Mouse (Mus musculus) hindbrain, embryonic 16.5 days (tissue): ENCODE data around the gene Ccl7. TPM values are rescaled to one million over a fixed set of nuclear protein-coding genes. Genes with fewer than 3 reads are reported as not detected.

Experiments used
- ATAC-seq: fragments of 200-750 bp; cut with Nextera tagmentation; 2 replicates; pipeline ENCODE4 v1.8.0; 2017; ENCODE audit warnings: moderate TSS enrichment, moderate library complexity
- H3K27ac ChIP-seq: fragments of 300-500 bp; sonication (generic); 2 replicates; pipeline ENCODE4 v1.5.1; 2014; ENCODE audit warnings: low read depth, mild to moderate bottlenecking, control low read depth, low read length, moderate library complexity
- H3K27me3 ChIP-seq: fragments of 300-500 bp; sonication (generic); replicated peaks from 2 replicates; pipeline ENCODE4 v1.6.1; 2014; ENCODE audit warnings: low read length; ENCODE audit not compliant: control insufficient read depth, insufficient read depth
- H3K36me3 ChIP-seq: fragments of 300-500 bp; sonication (generic); 2 replicates; pipeline ENCODE4 v1.6.1; 2014; ENCODE audit warnings: mild to moderate bottlenecking, low read length, moderate library complexity, mixed read lengths; ENCODE audit not compliant: control insufficient read depth, insufficient read depth
- H3K4me1 ChIP-seq: fragments of 300-500 bp; sonication (generic); 2 replicates; pipeline ENCODE4 v1.6.1; 2014; ENCODE audit warnings: low read depth, low read length; ENCODE audit not compliant: control insufficient read depth, insufficient read depth
- H3K4me2 ChIP-seq: fragments of 300-500 bp; sonication (generic); 2 replicates; pipeline ENCODE4 v1.6.1; 2014; ENCODE audit warnings: mild to moderate bottlenecking, low read length, control low read depth, moderate library complexity
- H3K4me3 ChIP-seq: fragments of 300-500 bp; sonication (generic); 2 replicates; pipeline ENCODE4 v1.5.1; 2014; ENCODE audit warnings: mild to moderate bottlenecking, low read length, control low read depth, moderate library complexity
- H3K9ac ChIP-seq: fragments of 300-500 bp; sonication (generic); 2 replicates; pipeline ENCODE4 v1.6.1; 2014; ENCODE audit warnings: low read depth, mild to moderate bottlenecking, control low read depth, low read length, moderate library complexity
- H3K9me3 ChIP-seq: fragments of 300-500 bp; sonication (generic); 2 replicates; pipeline ENCODE4 v1.6.1; 2014; ENCODE audit warnings: mild to moderate bottlenecking, low read length, moderate library complexity; ENCODE audit not compliant: control insufficient read depth
- WGBS: fragments of 180-500 bp; shearing (Covaris S2); extraction: QIAGEN DNeasy Blood & Tissue Kit; methylation state at CpG from one replicate; pipeline ENCODE4 v1.1.7; 2014; 5-methylcytosine and 5-hydroxymethylcytosine counted together
- polyA plus RNA-seq: library from polyadenylated mRNA; unstranded; fragments of >200 nt; fragmentation: Nextera tagmentation; extraction: Ambion mirVana; gene quantifications from 2 replicates; pipeline ENCODE4 v1.2.1, GENCODE M21; 2015

Ccl7 gene
- polyA plus RNA-seq, 1 experiment from 2014 or later = 0.79 TPM

- H3K36me3 ChIP-seq = no peaks in the 10 kb centered on the region
- 51% methylated on average over 6 of the region's 6 CpGs for WGBS
- no peaks in the 10 kb centered on the region for H3K27me3 ChIP-seq
- no peak overlapping the region for H3K9ac ChIP-seq
- H3K4me1 ChIP-seq = no peaks in the 10 kb centered on the region
- H3K27ac ChIP-seq = no peak overlapping the region
- H3K4me2 ChIP-seq = no peak overlapping the region
- H3K4me3 ChIP-seq = no peak overlapping the region
- no peaks in the 10 kb centered on the region for H3K9me3 ChIP-seq
- no peak for ATAC-seq
Observed at GRCm38 (mm10) chr11:82047746-82048415, 2.4 kb downstream of the Ccl7 start.

GRCm38 (mm10) chr11:82053849-82054248 is 8.3 kb downstream of the Ccl7 start:
- no peaks in the 10 kb centered on the region for H3K36me3 ChIP-seq
- no peak overlapping the region for H3K9ac ChIP-seq
- no peaks in the 10 kb centered on the region for H3K27me3 ChIP-seq
- H3K27ac ChIP-seq = no peak overlapping the region
- H3K9me3 ChIP-seq = no peaks in the 10 kb centered on the region
- H3K4me3 ChIP-seq = no peak overlapping the region
- no peaks in the 10 kb centered on the region for H3K4me1 ChIP-seq
- no peak overlapping the region for H3K4me2 ChIP-seq
- no peak for ATAC-seq
- WGBS = 88% methylated on average over 7 of the region's 7 CpGs

GRCm38 (mm10) chr11:82057646-82058045 is 12.1 kb downstream of the Ccl7 start, which contains the start of gene Ccl11:
Gene Ccl11 (plus strand): TSS chr11:82057823.
- no peak within 1 kb of the TSS for H3K4me3 ChIP-seq
- WGBS = 78% methylated on average over 6 of the region's 6 CpGs

GRCm38 (mm10) chr11:82062226-82062625 is 16.7 kb downstream of the Ccl7 start:
- H3K4me1 ChIP-seq = no peaks in the 10 kb centered on the region
- H3K9me3 ChIP-seq = no peaks in the 10 kb centered on the region
- H3K27me3 ChIP-seq = no peaks in the 10 kb centered on the region
- no peak overlapping the region for H3K9ac ChIP-seq
- WGBS = 83% methylated on average over 3 of the region's 3 CpGs
- no peak overlapping the region for H3K4me2 ChIP-seq
- H3K27ac ChIP-seq = no peak overlapping the region
- no peak overlapping the region for H3K4me3 ChIP-seq
- ATAC-seq = no peak
- no peaks in the 10 kb centered on the region for H3K36me3 ChIP-seq

More at GRCm38 (mm10) chr11:82057646-82058045, 12.1 kb downstream of the Ccl7 start, which contains the start of gene Ccl11:
- no peak for ATAC-seq
- H3K27ac ChIP-seq = no peak within 1 kb of the TSS
- H3K36me3 ChIP-seq = no peaks in the 10 kb centered on the region
- H3K9me3 ChIP-seq = no peaks in the 10 kb centered on the region
- no peak within 1 kb of the TSS for H3K4me2 ChIP-seq
- H3K4me1 ChIP-seq = no peaks in the 10 kb centered on the region
- no peaks in the 10 kb centered on the region for H3K27me3 ChIP-seq
- H3K9ac ChIP-seq = no peak within 1 kb of the TSS

GRCm38 (mm10) chr11:82063454-82063853 is 17.9 kb downstream of the Ccl7 start:
- WGBS = 79% methylated on average over 2 of the region's 2 CpGs
- ATAC-seq = no peak
- Histone ChIP-seq H3K9ac (no peak overlapping the region), H3K36me3 (no peaks in the 10 kb centered on the region), H3K4me1 (no peaks in the 10 kb centered on the region), H3K27ac (no peak overlapping the region), H3K27me3 (no peaks in the 10 kb centered on the region), H3K9me3 (no peaks in the 10 kb centered on the region), H3K4me2 (no peak overlapping the region), H3K4me3 (no peak overlapping the region)

GRCm38 (mm10) chr11:82066953-82067571 is 21.6 kb downstream of the Ccl7 start:
- Histone ChIP-seq H3K4me2 (no peak overlapping the region), H3K9me3 (no peaks in the 10 kb centered on the region), H3K9ac (no peak overlapping the region), H3K27me3 (no peaks in the 10 kb centered on the region), H3K36me3 (no peaks in the 10 kb centered on the region), H3K4me3 (no peak overlapping the region), H3K4me1 (no peaks in the 10 kb centered on the region), H3K27ac (no peak overlapping the region)
- ATAC-seq = no peak
- 79% methylated on average over 7 of the region's 7 CpGs for WGBS

- Histone ChIP-seq H3K36me3 (no peaks in the 10 kb centered on the region), H3K27ac (no peak overlapping the region), H3K27me3 (no peaks in the 10 kb centered on the region), H3K9ac (no peak overlapping the region), H3K4me1 (no peaks in the 10 kb centered on the region), H3K4me2 (no peak overlapping the region), H3K9me3 (no peaks in the 10 kb centered on the region), H3K4me3 (no peak overlapping the region)
- WGBS = 73% methylated on average over 3 of the region's 3 CpGs
- no peak for ATAC-seq
Observed at GRCm38 (mm10) chr11:82071076-82071475, 25.6 kb downstream of the Ccl7 start.

GRCm38 (mm10) chr11:82072374-82072773 is 26.9 kb downstream of the Ccl7 start:
- Histone ChIP-seq H3K4me2 (no peak overlapping the region), H3K27ac (no peak overlapping the region), H3K36me3 (no peaks in the 10 kb centered on the region), H3K4me1 (no peaks in the 10 kb centered on the region), H3K27me3 (no peaks in the 10 kb centered on the region), H3K4me3 (no peak overlapping the region), H3K9ac (no peak overlapping the region), H3K9me3 (no peaks in the 10 kb centered on the region)
- WGBS = 88% methylated on average over 1 of the region's 1 CpGs
- no peak for ATAC-seq

GRCm38 (mm10) chr11:82072984-82073383 is 27.5 kb downstream of the Ccl7 start:
- H3K9me3 ChIP-seq = no peaks in the 10 kb centered on the region
- no peak for ATAC-seq

More at GRCm38 (mm10) chr11:82072984-82073383, 27.5 kb downstream of the Ccl7 start:
- Histone ChIP-seq H3K4me1 (no peaks in the 10 kb centered on the region), H3K27ac (no peak overlapping the region), H3K4me2 (no peak overlapping the region), H3K9ac (no peak overlapping the region), H3K4me3 (no peak overlapping the region), H3K36me3 (no peaks in the 10 kb centered on the region), H3K27me3 (no peaks in the 10 kb centered on the region)
- 82% methylated on average over 3 of the region's 3 CpGs for WGBS
